Mouse (Mus musculus) CD8-positive naive resting alpha-beta T cell, adult 2 months (primary cell): ENCODE measurements around the gene Cnot3.
A peak's percentile ranks its signal among the peaks of the same experiment; 100 is the strongest.
"Not testable (repeated sequence)": the region's sequence is repeated elsewhere in the genome, so short reads cannot be mapped to it uniquely, and the experiment has no call there.

Source experiments
- DNase-seq, 2 experiments: peaks; one replicate each; pipeline ENCODE4 v3.0.0; 2022; ENCODE audit warnings: low read depth in 2 of 2, low spot score in 2 of 2

Cnot3 gene

DNA sequence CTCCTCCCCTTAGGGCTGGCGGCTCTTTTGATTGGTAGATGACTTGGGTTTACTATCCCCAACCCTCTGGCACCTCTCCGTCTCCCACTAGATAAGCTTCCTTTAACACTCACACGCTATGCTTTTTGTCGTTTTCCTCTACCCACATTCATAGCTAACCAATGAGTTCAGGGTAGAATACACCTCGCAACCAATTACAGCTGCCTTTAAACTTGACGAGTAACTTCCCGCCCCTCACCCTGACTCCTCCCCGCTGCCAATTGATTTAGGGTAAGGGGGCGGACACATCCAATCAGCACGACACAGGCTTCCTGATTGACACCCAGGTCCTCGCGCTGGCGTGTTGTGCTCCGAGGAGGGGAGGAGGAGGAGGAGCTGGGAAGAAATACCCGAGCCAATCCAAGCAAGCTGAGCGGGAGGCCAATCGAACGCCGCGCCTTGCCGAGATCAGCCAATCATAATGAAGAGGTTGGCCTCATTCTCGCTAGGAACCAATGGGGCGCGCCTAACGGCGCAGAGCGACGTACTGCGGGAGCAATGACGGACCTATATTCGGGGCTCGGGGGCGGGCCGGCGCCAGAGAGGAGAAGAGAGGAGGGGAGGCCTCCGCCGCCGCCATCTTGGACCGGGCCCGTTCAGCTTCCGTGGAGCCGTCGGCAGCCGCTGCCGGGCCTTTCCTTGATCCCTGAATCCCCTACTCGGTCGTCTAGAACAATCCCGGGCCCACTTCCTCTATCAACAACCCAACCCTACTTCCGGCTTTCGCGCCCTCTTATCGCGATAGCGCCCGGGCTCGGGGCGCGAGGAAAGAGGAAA lies at the start of gene Cnot3:
TSS of gene Cnot3 (plus strand) at position 597 of the 816 bp plus-strand sequence.
- DNase-seq, result peak; percentile 97 to 99

DNA sequence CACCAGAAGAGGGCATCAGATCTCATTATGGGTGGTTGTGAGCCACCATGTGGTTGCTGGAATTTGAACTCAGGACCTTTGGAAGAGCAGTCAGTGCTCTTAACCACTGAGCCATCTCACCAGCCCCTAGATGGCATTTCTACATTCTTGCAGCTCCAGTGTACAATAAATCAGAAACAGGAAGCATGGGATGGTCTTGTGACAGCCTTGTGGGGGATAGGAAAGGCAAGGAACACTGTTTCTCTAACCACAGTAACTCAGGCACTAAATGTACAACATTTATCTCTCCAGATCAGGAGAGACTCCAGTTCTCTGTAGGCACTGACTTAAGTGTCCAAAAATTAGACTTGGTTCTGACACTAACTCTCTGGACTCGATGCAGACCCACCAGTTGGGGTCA lies 47.3 kb upstream of the Cnot3 start:
- not testable (repeated sequence) for DNase-seq

- peak; percentile 38 to 62 for DNase-seq
Observed at GRCm38 (mm10) chr7:3601119-3601518, 43.9 kb upstream of the Cnot3 start.

- DNase-seq, result no peak
Observed at GRCm38 (mm10) chr7:3606798-3607197, 38.3 kb upstream of the Cnot3 start.

DNA sequence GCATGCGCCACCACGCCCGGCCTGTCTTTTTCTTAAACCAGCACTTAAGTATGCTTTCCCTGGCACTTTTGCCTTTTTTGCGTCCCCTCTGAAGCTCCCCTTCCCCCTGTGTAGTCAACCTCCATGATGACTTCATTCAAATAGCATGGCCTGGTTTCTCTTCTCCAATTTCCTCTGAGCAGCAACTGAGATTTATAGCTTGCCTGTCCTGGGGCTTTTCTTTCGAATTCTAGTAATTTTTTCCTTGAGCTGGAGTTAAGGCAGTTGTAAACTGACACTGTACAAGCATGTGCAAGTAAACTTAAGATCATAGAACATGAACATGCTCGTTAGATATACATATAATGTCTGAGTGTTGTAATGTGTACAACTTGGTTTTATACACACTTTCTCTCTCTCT lies 37.7 kb upstream of the Cnot3 start:
- DNase-seq, result no peak

GRCm38 (mm10) chr7:3608668-3609067 lies 36.4 kb upstream of the Cnot3 start:
- no peak for DNase-seq

- no peak for DNase-seq
Observed at GRCm38 (mm10) chr7:3609082-3609481, 36.0 kb upstream of the Cnot3 start.

DNA sequence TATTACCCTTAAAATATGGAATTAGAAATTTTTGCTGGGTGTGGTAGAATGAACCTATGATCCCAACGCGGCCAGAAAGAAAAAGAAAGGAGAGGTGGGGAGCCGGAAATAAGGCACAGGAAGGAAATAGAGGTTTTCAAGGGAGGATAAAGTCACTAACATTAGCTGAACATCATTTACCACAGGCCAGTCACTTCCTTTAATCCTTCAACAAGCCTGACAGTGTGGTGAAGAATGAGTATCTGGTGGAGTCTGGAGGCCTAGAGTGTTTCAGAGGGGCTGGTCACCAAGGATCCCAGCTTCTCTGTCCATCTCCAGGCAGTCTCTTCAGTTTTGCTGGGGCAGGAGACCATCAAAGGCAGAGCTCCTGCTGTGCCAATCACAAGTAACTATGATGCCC lies 34.6 kb upstream of the Cnot3 start:
- DNase-seq, result no peak

- DNase-seq, result no peak
Observed at GRCm38 (mm10) chr7:3611006-3611405, 34.1 kb upstream of the Cnot3 start.

DNA sequence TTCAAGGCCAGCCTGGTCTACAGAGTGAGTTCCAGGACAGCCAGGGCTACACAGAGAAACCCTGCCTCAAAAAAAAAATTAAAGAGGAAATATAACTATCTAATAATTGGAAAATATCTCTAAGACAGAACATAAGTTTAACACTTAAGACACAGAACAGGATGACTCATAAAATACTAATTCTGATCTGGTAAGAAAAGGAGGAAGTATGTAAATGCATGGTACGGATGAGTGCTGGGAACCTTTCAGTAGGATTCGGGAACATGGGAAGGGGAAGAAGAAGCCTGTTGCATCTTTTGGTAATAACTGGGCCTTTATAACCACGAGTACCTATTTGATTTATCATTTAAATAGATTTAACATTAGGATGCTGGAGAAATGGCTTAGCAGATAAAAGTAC lies 31.0 kb upstream of the Cnot3 start:
- DNase-seq, result no peak

GRCm38 (mm10) chr7:3616057-3616388 lies 29.0 kb upstream of the Cnot3 start, which contains the start of gene Oscar:
TSS of gene Oscar (minus strand) at chr7:3616157.
- no peak for DNase-seq

GRCm38 (mm10) chr7:3616389-3617241 lies 28.5 kb upstream of the Cnot3 start:
- no peak for DNase-seq

DNA sequence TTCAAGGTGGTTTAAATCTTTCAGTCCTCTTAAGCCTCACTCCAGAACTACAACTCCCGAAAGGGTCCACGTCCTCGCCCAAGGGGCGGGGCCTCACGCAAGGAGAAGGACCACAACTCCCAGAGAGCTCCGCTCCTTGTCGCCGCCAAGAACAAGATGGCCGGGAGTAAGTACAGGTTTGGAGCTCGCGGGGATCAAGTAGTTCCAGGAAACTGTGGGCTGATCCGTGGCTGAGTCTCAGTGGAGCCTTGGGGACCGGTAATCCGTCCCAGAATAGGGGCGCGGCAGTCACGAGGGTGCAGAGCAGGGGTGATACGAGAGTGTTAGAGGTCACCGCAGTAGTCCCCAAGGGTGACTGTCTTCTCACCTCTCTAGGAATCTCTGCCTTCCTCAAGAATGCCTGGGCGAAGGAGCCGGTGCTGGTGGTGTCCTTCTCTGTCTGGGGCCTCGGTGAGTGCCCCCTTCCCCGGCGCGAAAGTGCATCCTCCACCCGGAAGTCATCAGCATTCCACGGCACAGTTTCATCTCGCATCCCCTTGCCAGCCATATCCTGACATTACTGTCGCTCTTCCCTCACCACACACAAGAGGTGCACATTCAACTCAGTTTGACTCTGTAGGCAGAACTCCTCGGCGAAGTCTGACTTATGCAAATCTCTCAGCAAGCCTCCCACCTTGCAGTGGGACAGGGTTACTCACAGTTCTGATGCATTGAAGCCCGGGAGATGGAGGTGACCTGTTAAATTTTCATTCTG lies 27.6 kb upstream of the Cnot3 start, which contains the start of gene Ndufa3:
TSS of gene Ndufa3 (plus strand) at position 132 of the 754 bp plus-strand sequence.
- DNase-seq, result peak; percentile 81 to 83

- peak in 1 of 2 experiments; percentile 11 for DNase-seq
Observed at GRCm38 (mm10) chr7:3629030-3629429, 16.0 kb upstream of the Cnot3 start.

- peak; percentile 87 to 91 for DNase-seq
Observed at GRCm38 (mm10) chr7:3629543-3630477, 15.3 kb upstream of the Cnot3 start, which contains the start of the genes Tfpt and Prpf31. TSS of gene Tfpt (minus strand) at chr7:3629929. TSS of gene Prpf31 (plus strand) at chr7:3629985.

- DNase-seq, result no peak
Observed at GRCm38 (mm10) chr7:3630478-3630815, 14.6 kb upstream of the Cnot3 start.

- DNase-seq, result no peak
Observed at GRCm38 (mm10) chr7:3643412-3643811, 1.7 kb upstream of the Cnot3 start.

DNA sequence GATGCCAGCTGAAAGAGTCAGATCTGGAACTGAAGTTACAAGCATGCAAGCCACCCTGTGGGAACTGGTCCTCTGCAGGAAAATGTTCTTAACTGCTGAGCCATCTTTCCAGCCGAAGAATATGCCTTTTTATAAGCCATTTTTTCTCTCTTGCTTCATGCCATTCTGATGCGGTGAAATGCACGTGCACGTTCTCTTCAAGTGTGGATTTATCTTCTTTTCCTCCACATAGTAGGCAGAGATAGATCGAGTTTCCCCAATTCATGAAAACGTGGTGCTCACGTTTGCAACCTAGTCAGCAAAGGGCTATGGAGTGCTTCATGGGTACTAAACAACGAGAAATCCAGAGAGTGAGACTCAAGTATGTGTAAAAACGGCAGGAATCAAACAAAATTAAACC lies 1.2 kb upstream of the Cnot3 start:
- DNase-seq, result no peak

- no peak for DNase-seq
Observed at GRCm38 (mm10) chr7:3644348-3644671, 758 bp upstream of the Cnot3 start.

- DNase-seq, result no peak
Observed at GRCm38 (mm10) chr7:3645488-3646025, 489 bp downstream of the Cnot3 start.
